ENCODE assay signal across 27 mouse cellular contexts in the genomic region with DNA sequence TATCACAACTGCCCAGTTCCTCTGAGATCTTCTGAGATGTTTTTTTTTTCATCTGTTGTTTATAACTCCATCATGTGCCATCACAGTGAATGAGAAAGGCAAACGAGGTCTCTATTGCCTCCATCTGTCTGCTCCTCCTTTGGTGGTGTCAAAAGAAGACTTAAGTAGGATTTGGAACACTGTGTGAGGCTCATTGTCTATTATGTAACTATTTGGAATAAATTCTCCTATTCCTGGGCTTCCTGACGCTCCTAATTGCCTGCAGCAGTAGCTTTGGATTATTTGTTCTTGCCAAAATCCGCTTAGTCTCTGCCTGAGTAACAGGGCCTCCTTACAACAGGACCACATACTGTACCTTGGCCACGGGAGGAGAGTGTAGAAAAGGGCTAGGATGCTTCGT.
A peak's percentile ranks its signal among the peaks of the same experiment; 100 is the strongest.
DNase-seq lines count a peak whose midpoint lies in the region; ATAC-seq and TF ChIP-seq lines count a peak whose summit lies in the region.
"Had no signal": no experiment of that assay in that cellular context is flagged by ENCODE, and none has a peak within 500 bp of the region (broad histone marks: within the 10 kb centered on the region; RNA-seq: fewer than 3 reads in every experiment).

No protein-coding gene starts in this region.

- no peaks in the 10 kb centered on the region for H3K27me3 ChIP-seq in embryonic facial prominence, embryonic 10.5 days (replicated peaks; ENCODE audit: low read depth, poor library complexity, severe bottlenecking)
- H3K27me3 ChIP-seq: embryonic facial prominence, embryonic 12.5 days; heart, embryonic 13.5 days; liver, embryonic 12.5 days; neural tube, embryonic 12.5 days had no signal

- ATAC-seq in frontal cortex, adult (ENCODE audit: low TSS enrichment), result peak; percentile 79
- ATAC-seq: CD4-positive, CD25-positive, alpha-beta regulatory T cell, adult 4 months; intestine, postnatal 0 days; liver, embryonic 12.5 days; liver, postnatal 0 days; midbrain, embryonic 16.5 days had no signal

- H3K4me1 ChIP-seq in embryonic facial prominence, embryonic 10.5 days, result no peaks in the 10 kb centered on the region
- H3K4me1 ChIP-seq: embryonic facial prominence, embryonic 12.5 days; heart, embryonic 13.5 days; liver, embryonic 12.5 days; neural tube, embryonic 12.5 days had no signal

- H3K9me3 ChIP-seq in embryonic facial prominence, embryonic 10.5 days, result no peaks in the 10 kb centered on the region
- H3K9me3 ChIP-seq: embryonic facial prominence, embryonic 12.5 days; heart, embryonic 13.5 days; liver, embryonic 12.5 days; neural tube, embryonic 12.5 days had no signal

- TF ChIP-seq POLR2A in brain, embryonic 14.5 days (IDR thresholded peaks at IDR 0.05; ENCODE audit: borderline replicate concordance, extremely low read depth, insufficient read depth, insufficient read length, poor library complexity, severe bottlenecking), result no peak

- no peaks in the 10 kb centered on the region for H3K36me3 ChIP-seq in embryonic facial prominence, embryonic 10.5 days (replicated peaks)
- H3K36me3 ChIP-seq: embryonic facial prominence, embryonic 12.5 days; heart, embryonic 13.5 days; liver, embryonic 12.5 days; neural tube, embryonic 12.5 days had no signal

- H3K4me3 ChIP-seq in embryonic facial prominence, embryonic 10.5 days, result no peak overlapping the region
- H3K4me3 ChIP-seq: embryonic facial prominence, embryonic 12.5 days; heart, embryonic 13.5 days; liver, embryonic 12.5 days; myocyte; neural tube, embryonic 12.5 days had no signal

- no peak for TF ChIP-seq CTCF in brain, embryonic 14.5 days (IDR thresholded peaks at IDR 0.05; ENCODE audit: borderline replicate concordance, extremely low read depth, insufficient read depth, insufficient read length)

- 60% methylated on average over 5 of the region's 5 CpGs for WGBS in embryonic facial prominence, embryonic 10.5 days

- DNase-seq in frontal cortex, postnatal 25 days (ENCODE audit: low spot score in 2 of 2), result no peak
- peak; percentile 49 for DNase-seq in retina, postnatal 1 day
- no peak for DNase-seq in retina, embryonic 14.5 days (ENCODE audit: low spot score)
- peak; percentile 59 for DNase-seq in brain, embryonic 14.5 days (ENCODE audit: low read depth)
- no peak for DNase-seq in cerebellum, adult 11-12 months
- DNase-seq in embryonic facial prominence, embryonic 10.5 days (ENCODE audit: low spot score), result no peak
- DNase-seq: adrenal gland, postnatal 25 days; cerebellum, adult 8-10 months; cerebellum, postnatal 25 days; gastrocnemius, postnatal 10 days; heart, postnatal 10 days; kidney, adult 9 months; kidney, postnatal 10 days; liver, postnatal 0 days; lung, postnatal 36 days; right cerebral cortex, postnatal 4 days; thymus, postnatal 4 days had no signal

- no peak overlapping the region for H3K27ac ChIP-seq in embryonic facial prominence, embryonic 10.5 days (replicated peaks)
- H3K27ac ChIP-seq: embryonic facial prominence, embryonic 12.5 days; heart, embryonic 13.5 days; hindbrain, embryonic 14.5 days; liver, embryonic 12.5 days; neural tube, embryonic 12.5 days had no signal

Comparison
In these comparisons a context has a peak if more than half of its experiments do, and no peak if none do; other contexts are left out.
1. DNase-seq: peak in retina, postnatal 1 day (single experiment) and brain, embryonic 14.5 days (single experiment); none in frontal cortex, postnatal 25 days (0 of 2), retina, embryonic 14.5 days (single experiment), cerebellum, adult 11-12 months (single experiment) and embryonic facial prominence, embryonic 10.5 days (single experiment).